Mouse (Mus musculus) megakaryocyte, embryonic 14.5 days (primary cell): ENCODE measurements around the gene Sh3rf1.

ENCODE experiments used
- FLI1 ChIP-seq: IDR thresholded peaks from 2 replicates; pipeline ENCODE4 v1.6.1; 2012; ENCODE audit warnings: low read length, inconsistent platforms, mixed read lengths
- GATA1 ChIP-seq: IDR thresholded peaks from 3 replicates; pipeline ENCODE4 v1.6.1; 2012; ENCODE audit warnings: mixed read lengths, low read length, inconsistent platforms, borderline replicate concordance

- TF ChIP-seq FLI1 (no peak), GATA1 (no peak)
Observed at GRCm38 (mm10) chr8:61267692-61268091, 44.0 kb downstream of the Sh3rf1 start.
